Mouse (Mus musculus) forebrain, embryonic 14.5 days (tissue): ENCODE results near the gene Tmem170. TPM values are rescaled to one million over a fixed set of nuclear protein-coding genes. Genes with fewer than 3 reads are reported as not detected.

ENCODE experiments used
- ATAC-seq: fragments of 200-750 bp; cut with Nextera tagmentation; 2 replicates; pipeline ENCODE4 v1.8.0; 2017; ENCODE audit warnings: mild to moderate bottlenecking, moderate library complexity
- DNase-seq: peaks from one replicate; pipeline ENCODE4 v3.0.0-alpha.2; 2015; ENCODE audit warnings: low spot score
- H3K27ac ChIP-seq: fragments of 300-500 bp; sonication (generic); 2 replicates; pipeline ENCODE4 v1.5.1; 2014; ENCODE audit warnings: low read depth, mild to moderate bottlenecking, control low read depth, low read length, moderate library complexity
- H3K27me3 ChIP-seq: fragments of 300-500 bp; sonication (generic); replicated peaks from 2 replicates; pipeline ENCODE4 v1.6.1; 2014; ENCODE audit warnings: low read length, control low read depth, mixed read lengths; ENCODE audit not compliant: control insufficient read depth, insufficient read depth
- H3K36me3 ChIP-seq: fragments of 300-500 bp; sonication (generic); 2 replicates; pipeline ENCODE4 v1.6.1; 2014; ENCODE audit warnings: low read length, control low read depth; ENCODE audit not compliant: control insufficient read depth, insufficient read depth
- H3K4me1 ChIP-seq: fragments of 300-500 bp; sonication (generic); 2 replicates; pipeline ENCODE4 v1.6.1; 2014; ENCODE audit warnings: antibody characterized with exemption, low read length, control low read depth; ENCODE audit not compliant: control insufficient read depth, insufficient read depth
- H3K4me2 ChIP-seq: fragments of 300-500 bp; sonication (generic); 2 replicates; pipeline ENCODE4 v1.6.1; 2014; ENCODE audit warnings: mild to moderate bottlenecking, control low read depth, low read length
- H3K4me3 ChIP-seq: fragments of 300-500 bp; sonication (generic); 2 replicates; pipeline ENCODE4 v1.5.1; 2014; ENCODE audit warnings: low read depth, low read length, control low read depth
- H3K9ac ChIP-seq: fragments of 300-500 bp; sonication (generic); 2 replicates; pipeline ENCODE4 v1.6.1; 2014; ENCODE audit warnings: mild to moderate bottlenecking, low read length, control low read depth, moderate library complexity
- H3K9me3 ChIP-seq: fragments of 300-500 bp; sonication (generic); replicated peaks from 2 replicates; pipeline ENCODE4 v1.6.1; 2016; ENCODE audit warnings: low read length, control low read depth, mixed read lengths; ENCODE audit not compliant: control insufficient read depth
- WGBS: fragments of 180-500 bp; shearing (Covaris S2); extraction: QIAGEN DNeasy Blood & Tissue Kit; methylation state at CpG from one replicate; pipeline ENCODE4 v1.1.7; 2014; 5-methylcytosine and 5-hydroxymethylcytosine counted together
- polyA plus RNA-seq: library from polyadenylated mRNA; unstranded; fragments of >200 nt; fragmentation: Nextera tagmentation; extraction: Ambion mirVana; gene quantifications from 2 replicates; pipeline ENCODE4 v1.2.1, GENCODE M21; 2014

The Tmem170 gene
- polyA plus RNA-seq: 2.0 and 2.7 TPM in 2 replicates

GRCm38 (mm10) chr8:111876355-111876948, at the start of gene Tmem170:
TSS of gene Tmem170 (minus strand) at chr8:111876750.
- WGBS: under 1% methylated on average over 47 of the region's 53 CpGs
- peak within 1 kb of the TSS; percentile 73 for H3K4me3 ChIP-seq
- H3K4me1 ChIP-seq: peaks cover 5% of the 10 kb centered on the region
- ATAC-seq (peak; percentile 98), DNase-seq (peak; percentile 98)
- H3K9me3 ChIP-seq: no peaks in the 10 kb centered on the region
- no peaks in the 10 kb centered on the region for H3K27me3 ChIP-seq
- H3K4me2 ChIP-seq: peak within 1 kb of the TSS; percentile 76
- H3K36me3 ChIP-seq: no peaks in the 10 kb centered on the region
- H3K27ac ChIP-seq: peak within 1 kb of the TSS; percentile 44; the same call in 1 of the 2 replicates
- H3K9ac ChIP-seq: peak within 1 kb of the TSS; percentile 68

GRCm38 (mm10) chr8:111924976-111925375, 48.4 kb upstream of the Tmem170 start:
- no peak for ATAC-seq
- WGBS: 83% methylated on average over 7 of the region's 7 CpGs

DNA sequence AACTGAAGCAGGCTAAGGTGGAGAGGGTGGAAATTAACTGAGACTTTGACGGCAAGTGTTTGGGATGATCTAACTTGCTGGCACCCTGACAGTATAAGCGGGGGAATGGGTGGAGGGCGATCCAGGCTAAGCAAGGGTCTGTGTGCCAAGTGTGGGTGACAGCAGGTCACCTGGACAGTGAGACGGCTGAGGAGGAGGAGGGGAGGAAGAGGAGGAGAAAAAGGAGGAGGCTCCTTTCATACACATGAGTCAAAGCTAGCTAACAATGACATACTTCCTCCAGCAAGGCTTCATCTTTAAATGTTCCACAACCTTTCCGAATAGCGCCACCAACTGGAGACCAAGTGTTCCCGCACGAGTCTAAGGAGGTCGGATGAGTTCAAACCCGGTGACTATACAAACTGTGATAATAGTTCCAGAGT, 46.8 kb upstream of the Tmem170 start:
- DNase-seq: peak; percentile 66

More at GRCm38 (mm10) chr8:111924976-111925375, 48.4 kb upstream of the Tmem170 start:
- Histone ChIP-seq H3K4me1 (no peaks in the 10 kb centered on the region), H3K36me3 (no peaks in the 10 kb centered on the region), H3K4me3 (no peak overlapping the region), H3K9ac (no peak overlapping the region), H3K27ac (no peak overlapping the region), H3K27me3 (no peaks in the 10 kb centered on the region), H3K4me2 (no peak overlapping the region), H3K9me3 (no peaks in the 10 kb centered on the region)
- DNase-seq: no peak

GRCm38 (mm10) chr8:111920971-111921370, 44.4 kb upstream of the Tmem170 start:
- Histone ChIP-seq H3K4me1 (no peaks in the 10 kb centered on the region), H3K9me3 (no peaks in the 10 kb centered on the region), H3K4me3 (no peak overlapping the region), H3K9ac (no peak overlapping the region), H3K4me2 (no peak overlapping the region), H3K27ac (no peak overlapping the region), H3K36me3 (peaks cover 11% of the 10 kb centered on the region; the same call in 1 of the 2 replicates), H3K27me3 (no peaks in the 10 kb centered on the region)
- ATAC-seq: no peak
- 89% methylated on average over 4 of the region's 4 CpGs for WGBS
- no peak for DNase-seq

More for the DNA sequence above, 46.8 kb upstream of the Tmem170 start:
- no peak for ATAC-seq
- Histone ChIP-seq H3K9me3 (no peaks in the 10 kb centered on the region), H3K27ac (no peak overlapping the region), H3K4me2 (no peak overlapping the region), H3K36me3 (peaks cover 2% of the 10 kb centered on the region; the same call in 1 of the 2 replicates), H3K4me1 (no peaks in the 10 kb centered on the region), H3K4me3 (no peak overlapping the region), H3K9ac (no peak overlapping the region; the same call in 1 of the 2 replicates), H3K27me3 (no peaks in the 10 kb centered on the region)
- 27% methylated on average over 10 of the region's 10 CpGs for WGBS

GRCm38 (mm10) chr8:111919663-111920062, 43.1 kb upstream of the Tmem170 start:
- WGBS: 85% methylated on average over 2 of the region's 2 CpGs
- DNase-seq (no peak), ATAC-seq (no peak)
- Histone ChIP-seq H3K36me3 (peaks cover 11% of the 10 kb centered on the region; the same call in 1 of the 2 replicates), H3K4me3 (no peak overlapping the region), H3K4me2 (no peak overlapping the region), H3K9ac (no peak overlapping the region), H3K4me1 (no peaks in the 10 kb centered on the region), H3K27me3 (no peaks in the 10 kb centered on the region), H3K27ac (no peak overlapping the region), H3K9me3 (no peaks in the 10 kb centered on the region)

GRCm38 (mm10) chr8:111912860-111913432, 36.4 kb upstream of the Tmem170 start:
- peak; percentile 85 for ATAC-seq
- DNase-seq: peak; percentile 87
- Histone ChIP-seq H3K36me3 (peaks cover 6% of the 10 kb centered on the region; the same call in 1 of the 2 replicates), H3K27ac (peak overlapping the region; percentile 70), H3K9me3 (no peaks in the 10 kb centered on the region), H3K4me1 (peaks cover 5% of the 10 kb centered on the region; the same call in 1 of the 2 replicates), H3K4me2 (peak overlapping the region; percentile 13), H3K4me3 (no peak overlapping the region), H3K9ac (no peak overlapping the region), H3K27me3 (0 out of 2 replicates have a peak, but pooled peaks cover 5% of the 10 kb centered on the region)
- 20% methylated on average over 12 of the region's 12 CpGs for WGBS

- no peak overlapping the region for H3K9ac ChIP-seq
- ATAC-seq (peak; percentile 10; the same call in 1 of the 2 replicates), DNase-seq (peak; percentile 67)
- peaks cover 5% of the 10 kb centered on the region; the same call in 1 of the 2 replicates for H3K4me1 ChIP-seq
- no peak overlapping the region for H3K27ac ChIP-seq
- no peak overlapping the region for H3K4me3 ChIP-seq
- H3K27me3 ChIP-seq: 0 out of 2 replicates have a peak, but pooled peaks cover 5% of the 10 kb centered on the region
- no peaks in the 10 kb centered on the region for H3K9me3 ChIP-seq
- WGBS: 35% methylated on average over 7 of the region's 7 CpGs
- no peaks in the 10 kb centered on the region for H3K36me3 ChIP-seq
- H3K4me2 ChIP-seq: no peak overlapping the region
These were observed 35.0 kb upstream of the Tmem170 start for GRCm38 (mm10) chr8:111911572-111911971.

DNA sequence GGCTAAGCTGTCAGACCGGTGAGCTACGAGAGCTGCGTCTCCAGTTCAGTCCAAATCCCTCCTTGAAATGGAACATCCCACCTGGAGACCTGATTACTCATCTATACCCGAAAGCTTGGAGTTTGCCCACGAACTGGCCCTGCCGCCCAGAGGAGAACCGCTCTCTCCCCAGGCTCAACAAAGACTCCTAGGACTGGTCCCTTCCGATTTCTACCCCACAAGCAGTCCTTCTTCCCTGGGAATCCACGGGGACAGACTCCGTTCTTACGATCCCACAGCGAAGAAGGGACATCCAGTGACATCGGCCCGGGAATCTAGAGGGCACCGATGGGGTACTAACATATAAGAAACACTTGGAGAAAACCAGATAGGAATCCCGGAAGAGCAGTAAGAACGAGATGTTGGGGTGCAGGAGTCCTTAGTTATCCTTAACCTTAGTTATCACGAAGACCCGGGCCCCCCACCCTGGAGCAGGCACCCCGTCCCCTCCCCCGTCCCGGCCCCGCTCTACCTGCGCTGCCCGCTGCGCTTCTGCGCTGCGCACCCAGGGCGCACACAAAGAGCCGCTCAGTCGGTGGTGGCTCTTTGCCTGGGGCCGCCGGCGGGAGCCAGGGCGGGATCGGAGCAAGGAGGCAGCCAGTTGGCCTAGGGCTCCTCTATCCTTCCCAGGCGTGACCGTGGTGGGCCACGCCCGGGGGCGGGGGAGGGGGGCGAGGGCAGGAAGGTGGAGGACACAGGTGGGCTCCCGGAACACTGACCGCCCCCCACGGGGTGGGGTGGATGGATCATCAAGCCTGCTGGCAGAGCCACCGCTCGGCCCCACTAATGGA, 33.3 kb upstream of the Tmem170 start, which contains the start of gene Chst5:
Gene Chst5 (minus strand): TSS at position 827 of the 830 bp plus-strand sequence.
- ATAC-seq (peak; percentile 50; the same call in 1 of the 2 replicates), DNase-seq (peak; percentile 53)
- H3K4me1 ChIP-seq: peaks cover 5% of the 10 kb centered on the region; the same call in 1 of the 2 replicates
- H3K4me3 ChIP-seq: peak within 1 kb of the TSS; percentile 30
- H3K9ac ChIP-seq: peak within 1 kb of the TSS; percentile 56
- 0 out of 2 replicates have a peak, but pooled peaks cover 5% of the 10 kb centered on the region for H3K27me3 ChIP-seq
- H3K27ac ChIP-seq: no peak within 1 kb of the TSS
- 7% methylated on average over 46 of the region's 47 CpGs for WGBS
- no peaks in the 10 kb centered on the region for H3K9me3 ChIP-seq
- no peaks in the 10 kb centered on the region for H3K36me3 ChIP-seq
- peak within 1 kb of the TSS; percentile 70 for H3K4me2 ChIP-seq
